Mouse (Mus musculus): Measurements from ENCODE around the gene Gfpt1. TPM values are rescaled to one million over a fixed set of nuclear protein-coding genes. Genes with fewer than 3 reads are reported as not detected.
"Not testable (repeated sequence)": the region's sequence is repeated elsewhere in the genome, so short reads cannot be mapped to it uniquely, and the experiment has no call there.

Gfpt1 gene
- polyA plus RNA-seq, 1 experiment from 2014 or later, result 18.0 TPM

- ATAC-seq (ENCODE audit: insufficient read depth, low FRiP score, low TSS enrichment), result no peak
Measured at GRCm38 (mm10) chr6:87075092-87075685, 32.5 kb downstream of the Gfpt1 start.

DNA sequence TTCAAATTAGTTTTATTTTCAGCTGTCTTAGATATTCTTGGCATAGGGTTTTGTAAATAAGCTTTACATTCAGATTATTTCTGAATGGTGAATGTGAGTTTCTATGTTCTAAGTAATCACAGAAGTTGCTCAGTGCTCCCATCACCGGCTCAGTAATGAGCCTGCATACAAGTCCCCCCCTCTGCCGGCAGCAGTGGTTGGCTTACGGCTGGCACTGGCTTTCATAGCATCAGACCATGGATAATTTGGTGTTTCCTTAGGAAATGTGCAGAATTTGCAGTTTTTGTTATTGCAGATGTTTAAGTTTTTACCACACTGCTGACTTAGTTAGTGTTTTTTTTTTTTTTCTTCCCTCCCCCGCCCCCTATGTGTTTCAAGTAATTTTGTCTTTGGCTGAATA, 36.8 kb downstream of the Gfpt1 start:
- Histone ChIP-seq H3K4me2 (ENCODE audit: low read depth) (no peak overlapping the region), H3K4me3 (ENCODE audit: low read depth, low read length) (no peak overlapping the region), H3K36me3 (ENCODE audit: control insufficient read depth, insufficient read depth, low read length) (peaks cover 5% of the 10 kb centered on the region; the same call in 1 of the 2 replicates), H3K4me1 (ENCODE audit: control insufficient read depth, insufficient read depth, low read length) (no peaks in the 10 kb centered on the region), H3K9me3 (ENCODE audit: control insufficient read depth, low read length) (no peaks in the 10 kb centered on the region), H3K27me3 (ENCODE audit: control insufficient read depth, insufficient read depth, low read length) (no peaks in the 10 kb centered on the region), H3K9ac (ENCODE audit: low read length) (no peak overlapping the region), H3K27ac (ENCODE audit: low read depth, low read length) (no peak overlapping the region)
- DNase-seq (ENCODE audit: low spot score) (no peak), ATAC-seq (ENCODE audit: insufficient read depth, low FRiP score, low TSS enrichment) (no peak)
- 86% methylated on average over 4 of the region's 4 CpGs for WGBS

More at GRCm38 (mm10) chr6:87075092-87075685, 32.5 kb downstream of the Gfpt1 start:
- no peak for DNase-seq (ENCODE audit: low spot score)
- Histone ChIP-seq H3K27ac (ENCODE audit: low read depth, low read length) (no peak overlapping the region), H3K4me1 (ENCODE audit: control insufficient read depth, insufficient read depth, low read length) (no peaks in the 10 kb centered on the region), H3K4me2 (ENCODE audit: low read depth) (no peak overlapping the region), H3K9me3 (ENCODE audit: control insufficient read depth, low read length) (no peaks in the 10 kb centered on the region), H3K4me3 (ENCODE audit: low read depth, low read length) (no peak overlapping the region), H3K9ac (ENCODE audit: low read length) (no peak overlapping the region), H3K27me3 (ENCODE audit: control insufficient read depth, insufficient read depth, low read length) (no peaks in the 10 kb centered on the region), H3K36me3 (ENCODE audit: control insufficient read depth, insufficient read depth, low read length) (peaks cover 8% of the 10 kb centered on the region)
- 91% methylated on average over 3 of the region's 3 CpGs for WGBS

GRCm38 (mm10) chr6:87085026-87085425, 42.4 kb downstream of the Gfpt1 start:
- H3K27ac ChIP-seq (ENCODE audit: low read depth, low read length), result no peak overlapping the region
- H3K36me3 ChIP-seq (ENCODE audit: control insufficient read depth, insufficient read depth, low read length), result peaks cover 10% of the 10 kb centered on the region; the same call in 1 of the 2 replicates
- no peak overlapping the region for H3K4me2 ChIP-seq (ENCODE audit: low read depth)
- no peak overlapping the region for H3K9ac ChIP-seq (ENCODE audit: low read length)
- H3K4me3 ChIP-seq (ENCODE audit: low read depth, low read length), result no peak overlapping the region
- no peak for DNase-seq (ENCODE audit: low spot score)
- 92% methylated on average over 6 of the region's 6 CpGs for WGBS
- no peaks in the 10 kb centered on the region for H3K9me3 ChIP-seq (ENCODE audit: control insufficient read depth, low read length)
- no peaks in the 10 kb centered on the region for H3K27me3 ChIP-seq (ENCODE audit: control insufficient read depth, insufficient read depth, low read length)
- ATAC-seq (ENCODE audit: insufficient read depth, low FRiP score, low TSS enrichment), result no peak
- H3K4me1 ChIP-seq (ENCODE audit: control insufficient read depth, insufficient read depth, low read length), result no peaks in the 10 kb centered on the region

DNA sequence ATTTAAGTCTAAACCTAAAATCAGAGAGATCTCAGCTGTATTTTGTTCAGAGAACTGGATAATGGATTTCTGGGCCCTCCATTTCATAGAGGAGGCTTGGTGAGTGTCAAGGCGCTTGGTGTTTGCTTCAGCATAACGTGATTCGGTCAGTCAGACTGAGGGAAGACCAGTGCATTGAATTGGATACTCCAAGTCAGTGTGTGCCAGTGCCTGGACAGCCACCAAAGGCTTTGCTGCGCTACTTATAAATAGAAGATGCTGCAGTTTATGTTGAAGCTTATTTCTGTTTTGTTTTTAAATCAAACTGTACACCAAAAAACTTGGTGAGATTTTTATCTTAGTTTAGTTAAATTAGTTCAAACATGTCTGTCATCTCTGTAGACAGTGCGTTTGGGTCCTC, 45.7 kb downstream of the Gfpt1 start:
- WGBS, result 95% methylated on average over 5 of the region's 5 CpGs
- H3K9ac ChIP-seq (ENCODE audit: low read length), result no peak overlapping the region
- no peaks in the 10 kb centered on the region for H3K9me3 ChIP-seq (ENCODE audit: control insufficient read depth, low read length)
- H3K4me2 ChIP-seq (ENCODE audit: low read depth), result no peak overlapping the region
- no peak overlapping the region for H3K27ac ChIP-seq (ENCODE audit: low read depth, low read length)
- no peaks in the 10 kb centered on the region for H3K27me3 ChIP-seq (ENCODE audit: control insufficient read depth, insufficient read depth, low read length)
- peaks cover 12% of the 10 kb centered on the region; the same call in 1 of the 2 replicates for H3K36me3 ChIP-seq (ENCODE audit: control insufficient read depth, insufficient read depth, low read length)
- no peak overlapping the region for H3K4me3 ChIP-seq (ENCODE audit: low read depth, low read length)
- no peaks in the 10 kb centered on the region for H3K4me1 ChIP-seq (ENCODE audit: control insufficient read depth, insufficient read depth, low read length)
- ATAC-seq (ENCODE audit: insufficient read depth, low FRiP score, low TSS enrichment) (no peak), DNase-seq (ENCODE audit: low spot score) (no peak)

GRCm38 (mm10) chr6:87090877-87091276, 48.2 kb downstream of the Gfpt1 start:
- Histone ChIP-seq H3K4me2 (ENCODE audit: low read depth) (no peak overlapping the region), H3K27ac (ENCODE audit: low read depth, low read length) (no peak overlapping the region), H3K9ac (ENCODE audit: low read length) (no peak overlapping the region), H3K36me3 (ENCODE audit: control insufficient read depth, insufficient read depth, low read length) (peaks cover 10% of the 10 kb centered on the region; the same call in 1 of the 2 replicates), H3K9me3 (ENCODE audit: control insufficient read depth, low read length) (no peaks in the 10 kb centered on the region), H3K4me3 (ENCODE audit: low read depth, low read length) (no peak overlapping the region), H3K27me3 (ENCODE audit: control insufficient read depth, insufficient read depth, low read length) (no peaks in the 10 kb centered on the region), H3K4me1 (ENCODE audit: control insufficient read depth, insufficient read depth, low read length) (no peaks in the 10 kb centered on the region)
- 88% methylated on average over 3 of the region's 3 CpGs for WGBS
- DNase-seq (ENCODE audit: low spot score), result no peak
- no peak for ATAC-seq (ENCODE audit: insufficient read depth, low FRiP score, low TSS enrichment)

GRCm38 (mm10) chr6:87092476-87092875, 49.8 kb downstream of the Gfpt1 start:
- no peak overlapping the region for H3K4me2 ChIP-seq (ENCODE audit: low read depth)
- WGBS, result 89% methylated on average over 5 of the region's 5 CpGs

DNA sequence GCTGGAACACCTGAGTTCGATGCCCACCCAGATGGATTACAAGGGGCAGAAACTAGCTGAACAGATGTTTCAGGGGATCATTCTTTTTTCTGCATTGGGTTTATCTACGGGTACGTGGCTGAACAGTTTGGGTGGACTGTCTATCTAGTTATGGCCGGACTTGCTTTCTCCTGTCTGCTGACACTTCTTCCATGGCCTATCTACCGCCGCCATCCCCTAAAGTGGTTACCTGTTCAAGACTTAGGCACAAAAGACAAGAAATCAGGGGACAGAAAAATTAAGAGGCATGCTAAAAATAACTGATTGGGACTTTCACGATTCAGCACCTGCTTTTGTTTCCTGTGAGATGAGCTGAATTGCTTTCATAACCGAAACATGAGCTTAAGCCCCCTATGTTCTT, 51.0 kb downstream of the Gfpt1 start:
- H3K27ac ChIP-seq (ENCODE audit: low read depth, low read length); ATAC-seq (ENCODE audit: insufficient read depth, low FRiP score, low TSS enrichment); H3K27me3 ChIP-seq (ENCODE audit: control insufficient read depth, insufficient read depth, low read length); H3K9ac ChIP-seq (ENCODE audit: low read length); DNase-seq (ENCODE audit: low spot score); H3K36me3 ChIP-seq (ENCODE audit: control insufficient read depth, insufficient read depth, low read length); H3K4me1 ChIP-seq (ENCODE audit: control insufficient read depth, insufficient read depth, low read length); H3K9me3 ChIP-seq (ENCODE audit: control insufficient read depth, low read length); H3K4me2 ChIP-seq (ENCODE audit: low read depth); H3K4me3 ChIP-seq (ENCODE audit: low read depth, low read length): not testable (repeated sequence)
- 94% methylated on average over 8 of the region's 8 CpGs for WGBS

More at GRCm38 (mm10) chr6:87092476-87092875, 49.8 kb downstream of the Gfpt1 start:
- Histone ChIP-seq H3K27ac (ENCODE audit: low read depth, low read length) (no peak overlapping the region), H3K9ac (ENCODE audit: low read length) (no peak overlapping the region), H3K9me3 (ENCODE audit: control insufficient read depth, low read length) (no peaks in the 10 kb centered on the region), H3K27me3 (ENCODE audit: control insufficient read depth, insufficient read depth, low read length) (no peaks in the 10 kb centered on the region), H3K4me1 (ENCODE audit: control insufficient read depth, insufficient read depth, low read length) (no peaks in the 10 kb centered on the region), H3K4me3 (ENCODE audit: low read depth, low read length) (no peak overlapping the region), H3K36me3 (ENCODE audit: control insufficient read depth, insufficient read depth, low read length) (0 out of 2 replicates have a peak, but pooled peaks cover 7% of the 10 kb centered on the region)
- no peak for DNase-seq (ENCODE audit: low spot score)
- ATAC-seq (ENCODE audit: insufficient read depth, low FRiP score, low TSS enrichment), result no peak

- Histone ChIP-seq H3K9me3 (ENCODE audit: control insufficient read depth, low read length) (no peaks in the 10 kb centered on the region), H3K4me3 (ENCODE audit: low read depth, low read length) (no peak overlapping the region), H3K36me3 (ENCODE audit: control insufficient read depth, insufficient read depth, low read length) (no peaks in the 10 kb centered on the region), H3K27ac (ENCODE audit: low read depth, low read length) (no peak overlapping the region), H3K4me1 (ENCODE audit: control insufficient read depth, insufficient read depth, low read length) (no peaks in the 10 kb centered on the region), H3K4me2 (ENCODE audit: low read depth) (no peak overlapping the region), H3K27me3 (ENCODE audit: control insufficient read depth, insufficient read depth, low read length) (no peaks in the 10 kb centered on the region), H3K9ac (ENCODE audit: low read length) (no peak overlapping the region)
- DNase-seq (ENCODE audit: low spot score) (no peak), ATAC-seq (ENCODE audit: insufficient read depth, low FRiP score, low TSS enrichment) (no peak)
- WGBS, result 17% methylated on average over 3 of the region's 3 CpGs
Measured at GRCm38 (mm10) chr6:87099261-87099660, 56.6 kb downstream of the Gfpt1 start.

GRCm38 (mm10) chr6:87099671-87100296, 57.1 kb downstream of the Gfpt1 start:
- Histone ChIP-seq H3K27me3 (ENCODE audit: control insufficient read depth, insufficient read depth, low read length) (no peaks in the 10 kb centered on the region), H3K4me2 (ENCODE audit: low read depth) (no peak overlapping the region), H3K27ac (ENCODE audit: low read depth, low read length) (no peak overlapping the region), H3K4me1 (ENCODE audit: control insufficient read depth, insufficient read depth, low read length) (no peaks in the 10 kb centered on the region), H3K4me3 (ENCODE audit: low read depth, low read length) (no peak overlapping the region), H3K9me3 (ENCODE audit: control insufficient read depth, low read length) (no peaks in the 10 kb centered on the region), H3K9ac (ENCODE audit: low read length) (no peak overlapping the region), H3K36me3 (ENCODE audit: control insufficient read depth, insufficient read depth, low read length) (no peaks in the 10 kb centered on the region)
- ATAC-seq (ENCODE audit: insufficient read depth, low FRiP score, low TSS enrichment) (no peak), DNase-seq (ENCODE audit: low spot score) (peak; percentile 21)
- WGBS, result 64% methylated on average over 7 of the region's 7 CpGs

All from neural tube, embryonic 11.5 days (tissue).